Mouse (Mus musculus) liver, embryonic 14.5 days (tissue): ENCODE data around the gene Frmd5. TPM values are rescaled to one million over a fixed set of nuclear protein-coding genes. Genes with fewer than 3 reads are reported as not detected.
"Not testable (repeated sequence)": the region's sequence is repeated elsewhere in the genome, so short reads cannot be mapped to it uniquely, and the experiment has no call there.

Experiments used
- ATAC-seq: fragments of 200-750 bp; cut with Nextera tagmentation; 2 replicates; pipeline ENCODE4 v1.8.0; 2017; ENCODE audit warnings: moderate number of reproducible peaks, mild to moderate bottlenecking, moderate library complexity; ENCODE audit not compliant: insufficient read depth
- DNase-seq, 3 experiments: peaks; one replicate each; pipeline ENCODE4 v3.0.0-alpha.2; 2012 to 2013; ENCODE audit warnings: low read depth in 3 of 3, low spot score in 3 of 3
- H3K27ac ChIP-seq: fragments of 300-500 bp; sonication (generic); 2 replicates; pipeline ENCODE4 v1.5.1; 2014; ENCODE audit warnings: moderate library complexity, mild to moderate bottlenecking, control low read depth, inconsistent platforms
- H3K27me3 ChIP-seq: fragments of 300-500 bp; sonication (generic); 2 replicates; pipeline ENCODE4 v1.6.1; 2014; ENCODE audit warnings: mild to moderate bottlenecking, low read length, moderate library complexity; ENCODE audit not compliant: control insufficient read depth, insufficient read depth
- H3K36me3 ChIP-seq: fragments of 300-500 bp; sonication (generic); replicated peaks from 2 replicates; pipeline ENCODE4 v1.6.1; 2014; ENCODE audit warnings: low read depth; ENCODE audit not compliant: control insufficient read depth, insufficient read depth
- H3K4me1 ChIP-seq, 2 experiments: fragments of 200-500 bp in 1 of 2; fragments of 300-500 bp in 1 of 2; sonication (generic) in 1 of 2; replicated peaks; 2 replicates each; pipeline ENCODE4 v1.6.1; 2012 to 2014; ENCODE audit warnings: antibody characterized with exemption in 1 of 2, inconsistent platforms in 1 of 2, low read length in 1 of 2; ENCODE audit not compliant: control insufficient read depth in 2 of 2, insufficient read depth in 2 of 2
- H3K4me2 ChIP-seq: fragments of 300-500 bp; sonication (generic); 2 replicates; pipeline ENCODE4 v1.6.1; 2014; ENCODE audit warnings: low read depth, mild to moderate bottlenecking, control low read depth, moderate library complexity
- H3K4me3 ChIP-seq, 2 experiments: fragments of 200-500 bp in 1 of 2; fragments of 300-500 bp in 1 of 2; sonication (generic) in 1 of 2; 2 replicates each; pipeline ENCODE4 v1.5.1; 2012 to 2014; ENCODE audit warnings: low read depth in 2 of 2, low read length in 2 of 2, mild to moderate bottlenecking in 2 of 2, control low read depth in 1 of 2, inconsistent platforms in 1 of 2, moderate library complexity in 1 of 2; ENCODE audit not compliant: insufficient read depth in 1 of 2
- H3K9ac ChIP-seq: fragments of 300-500 bp; sonication (generic); replicated peaks from 2 replicates; pipeline ENCODE4 v1.6.1; 2014; ENCODE audit warnings: mild to moderate bottlenecking, control low read depth, moderate library complexity
- H3K9me3 ChIP-seq: fragments of 300-500 bp; sonication (generic); 2 replicates; pipeline ENCODE4 v1.6.1; 2016; ENCODE audit warnings: low read length, mixed read lengths; ENCODE audit not compliant: control insufficient read depth
- CTCF ChIP-seq: IDR thresholded peaks from 2 replicates; pipeline ENCODE4 v1.5.1; 2016; ENCODE audit warnings: antibody characterized with exemption, low read depth, control low read depth
- EP300 ChIP-seq: IDR thresholded peaks from 2 replicates; pipeline ENCODE4 v1.6.1; 2016; ENCODE audit warnings: antibody characterized with exemption, low read depth
- WGBS: fragments of 180-500 bp; shearing (Covaris S2); extraction: QIAGEN DNeasy Blood & Tissue Kit; methylation state at CpG from one replicate; pipeline ENCODE4 v1.1.7; 2014; ENCODE audit not compliant: insufficient replicate concordance; 5-methylcytosine and 5-hydroxymethylcytosine counted together
- polyA plus RNA-seq, 2 experiments: library from polyadenylated mRNA; depleted of rRNA in 1 of 2; stranded (reverse) in 1 of 2; unstranded in 1 of 2; fragments of >200 nt; fragmentation: Nextera tagmentation in 1 of 2; extraction: Ambion mirVana in 1 of 2; gene quantifications; 2 replicates each; pipeline versions ENCODE4 v1.2.1 to v1.2.3; 2012 to 2014

Gene Frmd5
- polyA plus RNA-seq, 2 experiments = 0.06 to 0.12 TPM

GRCm38 (mm10) chr2:121507173-121507950 is 299.5 kb downstream of the Frmd5 start:
- no peak for ATAC-seq
- H3K9ac ChIP-seq = peak overlapping the region; percentile 81
- peaks cover 17 to 20% of the 10 kb centered on the region in 2 experiments for H3K4me1 ChIP-seq
- no peak overlapping the region; the same call in 1 of the 2 replicates for H3K27ac ChIP-seq
- H3K4me3 ChIP-seq = peak overlapping the region; percentile 59 to 80
- H3K27me3 ChIP-seq = no peaks in the 10 kb centered on the region
- TF ChIP-seq CTCF (no peak), EP300 (no peak)
- peak overlapping the region; percentile 68 for H3K4me2 ChIP-seq
- 8% methylated on average over 12 of the region's 12 CpGs for WGBS
- peaks cover 20% of the 10 kb centered on the region for H3K36me3 ChIP-seq
- DNase-seq = no peak
- no peaks in the 10 kb centered on the region for H3K9me3 ChIP-seq

DNA sequence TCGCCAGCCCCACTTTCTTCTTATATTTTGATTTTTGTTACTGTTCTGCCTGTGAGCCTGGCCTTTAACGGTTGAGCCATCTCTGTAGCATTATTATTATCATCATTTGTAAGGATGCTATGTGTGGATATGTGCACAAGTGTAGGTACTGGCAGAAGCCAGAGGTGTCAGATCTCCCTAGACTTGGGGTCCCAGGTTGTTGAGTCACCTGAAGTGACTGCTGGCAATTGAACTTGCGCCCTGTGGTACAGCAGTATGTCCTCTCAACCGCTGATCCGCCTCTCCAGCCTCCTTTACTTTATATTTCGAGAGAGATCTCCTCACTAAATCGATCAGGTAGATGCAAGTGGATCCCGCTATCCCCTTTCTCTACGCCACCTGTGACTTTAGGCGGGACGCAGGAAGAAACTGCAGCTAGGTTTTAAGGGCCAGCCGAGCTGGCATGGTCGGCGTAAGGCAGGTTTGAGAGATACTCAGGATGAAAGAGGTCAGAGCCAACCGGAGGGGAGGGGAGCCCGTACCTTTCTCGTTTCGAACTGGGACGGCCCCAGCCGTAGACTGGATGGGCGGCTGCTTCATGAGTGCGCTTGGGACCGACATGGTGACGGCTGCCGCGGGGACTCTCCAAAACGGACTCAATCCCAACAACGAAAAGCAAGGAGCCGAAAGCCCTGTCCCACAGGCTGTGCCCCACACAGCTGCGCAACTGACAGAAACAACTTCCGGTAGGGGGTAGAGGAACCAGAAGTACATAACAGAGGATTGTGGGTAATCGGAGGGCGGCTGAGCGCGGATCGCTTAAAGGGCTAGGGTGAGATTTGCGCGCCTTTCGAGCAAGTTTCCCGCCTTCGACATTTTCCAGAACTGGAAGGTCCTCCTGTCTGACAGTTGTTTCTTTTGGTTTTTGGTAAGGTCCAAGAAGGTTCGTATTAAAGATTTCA is 300.7 kb downstream of the Frmd5 start, which contains the start of the genes Mfap1a and Wdr76:
Mfap1a (minus strand) TSS at position 724 of the 941 bp plus-strand sequence.
Wdr76 (plus strand) TSS at position 782 of the 941 bp plus-strand sequence.
- H3K9me3 ChIP-seq = not testable (repeated sequence)

GRCm38 (mm10) chr2:121501550-121501949 is 305.3 kb downstream of the Frmd5 start:
- H3K4me2 ChIP-seq = not testable (repeated sequence)

More for the DNA sequence above, 300.7 kb downstream of the Frmd5 start, which contains the start of the genes Mfap1a and Wdr76:
- peak within 1 kb of the TSS; percentile 68 for H3K4me2 ChIP-seq
- peak within 1 kb of the TSS; percentile 46 for H3K27ac ChIP-seq
- 3% methylated on average over 40 of the region's 42 CpGs for WGBS
- peak; percentile 42 for TF ChIP-seq CTCF
- DNase-seq (peak; percentile 86 to 88 (median 87)), ATAC-seq (peak; percentile 93)
- peak within 1 kb of the TSS; percentile 81 for H3K9ac ChIP-seq
- peaks cover 17 to 19% of the 10 kb centered on the region in 2 experiments for H3K4me1 ChIP-seq
- H3K27me3 ChIP-seq = not testable (repeated sequence)
- peaks cover 11% of the 10 kb centered on the region for H3K36me3 ChIP-seq
- peak within 1 kb of the TSS; percentile 59 to 80 for H3K4me3 ChIP-seq

More at GRCm38 (mm10) chr2:121501550-121501949, 305.3 kb downstream of the Frmd5 start:
- not testable (repeated sequence) for DNase-seq, H3K36me3 ChIP-seq, H3K9me3 ChIP-seq, ATAC-seq, H3K27me3 ChIP-seq, H3K4me1 ChIP-seq, H3K4me3 ChIP-seq, H3K9ac ChIP-seq, H3K27ac ChIP-seq
- no CpG with 5 or more reads among the region's 6 CpGs for WGBS

Other genes starting within 250 kb of the Frmd5 start
- 3.0 and 3.7 TPM in 2 replicates for gene Casc4, start 59.9 kb upstream of the Frmd5 start, polyA plus RNA-seq (2012; rRNA removed)
- 3.4 and 4.4 TPM in 2 replicates for gene Casc4, start 59.9 kb upstream of the Frmd5 start, polyA plus RNA-seq (2014; fragmentation: Nextera tagmentation; extraction: Ambion mirVana)
- 4.4 and 7.2 TPM in 2 replicates for gene Ctdspl2, start 148.9 kb upstream of the Frmd5 start, polyA plus RNA-seq (2012; rRNA removed)
- gene Ctdspl2, start 148.9 kb upstream of the Frmd5 start, polyA plus RNA-seq (2014; fragmentation: Nextera tagmentation; extraction: Ambion mirVana) = 16.2 and 16.8 TPM in 2 replicates
- gene Mageb3, start 149.0 kb upstream of the Frmd5 start, polyA plus RNA-seq (2012; rRNA removed) = 0.04 and 0.08 TPM in 2 replicates
- gene Mageb3, start 149.0 kb upstream of the Frmd5 start, polyA plus RNA-seq (2014; fragmentation: Nextera tagmentation; extraction: Ambion mirVana) = 0.06 and 0.08 TPM in 2 replicates
- gene Eif3j1, start 221.5 kb upstream of the Frmd5 start, polyA plus RNA-seq (2012; rRNA removed) = 9.3 and 13.7 TPM in 2 replicates
- 7.2 and 8.7 TPM in 2 replicates for gene Eif3j1, start 221.5 kb upstream of the Frmd5 start, polyA plus RNA-seq (2014; fragmentation: Nextera tagmentation; extraction: Ambion mirVana)